Mouse (Mus musculus) frontal cortex, adult 2 months (tissue): ENCODE results near the gene Krt90. TPM values are rescaled to one million over a fixed set of nuclear protein-coding genes. Genes with fewer than 3 reads are reported as not detected.
A peak's percentile ranks its signal among the peaks of the same experiment; 100 is the strongest.

Source experiments
- DNase-seq, 2 experiments: peaks; one replicate each; pipeline ENCODE4 v3.0.0; 2022; ENCODE audit warnings: low spot score in 1 of 2; ENCODE audit errors: extremely low spot score in 1 of 2
- polyA plus RNA-seq: library from polyadenylated mRNA; depleted of rRNA; stranded (reverse); fragments of >200 nt; gene quantifications from 2 replicates; pipeline ENCODE4 v1.2.3, GENCODE M21; 2012; rRNA removed

Gene Krt90
- 0.08 and 0.10 TPM in 2 replicates for polyA plus RNA-seq

DNA sequence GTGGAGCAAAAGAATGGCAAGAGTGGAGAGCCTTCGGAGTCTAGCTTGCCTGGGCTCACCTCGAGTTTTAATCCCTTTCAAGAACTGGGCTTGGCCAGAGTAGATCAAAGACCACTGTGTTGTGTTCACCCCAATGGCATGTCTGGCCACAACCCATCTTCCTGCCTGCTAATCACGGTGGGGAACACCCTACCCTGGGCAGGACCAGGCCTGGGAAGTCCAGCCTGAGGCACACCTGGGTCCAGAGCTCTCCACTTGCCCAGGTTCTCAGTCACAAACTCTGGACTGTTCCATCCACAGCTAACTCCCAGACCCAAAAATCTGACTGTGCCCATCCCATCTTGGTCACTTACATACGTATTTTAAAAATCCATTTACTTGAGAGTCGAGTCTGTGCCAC, at the start of gene Krt90:
Krt90 (minus strand) TSS at position 101 of the 400 bp plus-strand sequence.
- no peak for DNase-seq

GRCm38 (mm10) chr15:101599123-101599522, 36.4 kb upstream of the Krt90 start:
- DNase-seq: no peak

DNA sequence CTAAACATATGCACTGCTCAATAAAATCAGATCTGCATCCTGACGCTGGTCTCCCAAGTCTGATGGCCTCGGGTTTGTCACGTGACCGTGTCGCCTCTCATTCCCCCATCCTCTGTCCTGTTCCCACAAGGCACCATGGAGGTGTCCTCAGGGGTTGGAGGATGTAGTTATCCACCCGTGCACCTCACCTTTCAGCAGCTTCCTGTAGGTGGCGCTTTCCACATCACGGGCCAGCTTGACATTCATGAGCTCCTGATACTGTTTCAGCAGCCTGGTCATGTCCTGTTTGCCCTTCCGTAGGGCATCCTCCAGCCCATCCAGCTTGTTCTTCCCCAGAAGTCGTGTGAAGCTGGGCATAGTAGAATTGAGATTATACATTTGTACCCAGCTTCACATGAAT, 25.5 kb upstream of the Krt90 start:
- no peak for DNase-seq

DNA sequence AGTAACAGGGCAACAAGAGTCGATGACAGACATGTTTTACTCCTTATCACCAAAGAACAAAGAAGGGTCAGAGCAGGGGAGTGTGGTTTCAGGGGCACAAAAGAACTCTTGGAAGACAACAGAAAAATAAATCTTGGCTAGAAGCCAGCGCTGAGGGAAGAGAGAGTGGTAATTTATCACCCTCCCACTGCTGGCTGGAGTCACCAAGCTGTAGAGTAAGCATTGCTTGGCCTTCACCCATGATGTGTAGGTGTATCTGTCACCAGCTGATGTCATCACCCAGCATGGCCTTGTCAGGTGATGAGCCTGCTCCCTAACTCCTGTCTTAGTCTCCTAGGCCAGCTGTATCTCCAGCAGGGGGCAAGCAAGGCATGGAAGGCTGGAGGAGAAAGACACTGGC, 21.7 kb upstream of the Krt90 start:
- DNase-seq: no peak

DNA sequence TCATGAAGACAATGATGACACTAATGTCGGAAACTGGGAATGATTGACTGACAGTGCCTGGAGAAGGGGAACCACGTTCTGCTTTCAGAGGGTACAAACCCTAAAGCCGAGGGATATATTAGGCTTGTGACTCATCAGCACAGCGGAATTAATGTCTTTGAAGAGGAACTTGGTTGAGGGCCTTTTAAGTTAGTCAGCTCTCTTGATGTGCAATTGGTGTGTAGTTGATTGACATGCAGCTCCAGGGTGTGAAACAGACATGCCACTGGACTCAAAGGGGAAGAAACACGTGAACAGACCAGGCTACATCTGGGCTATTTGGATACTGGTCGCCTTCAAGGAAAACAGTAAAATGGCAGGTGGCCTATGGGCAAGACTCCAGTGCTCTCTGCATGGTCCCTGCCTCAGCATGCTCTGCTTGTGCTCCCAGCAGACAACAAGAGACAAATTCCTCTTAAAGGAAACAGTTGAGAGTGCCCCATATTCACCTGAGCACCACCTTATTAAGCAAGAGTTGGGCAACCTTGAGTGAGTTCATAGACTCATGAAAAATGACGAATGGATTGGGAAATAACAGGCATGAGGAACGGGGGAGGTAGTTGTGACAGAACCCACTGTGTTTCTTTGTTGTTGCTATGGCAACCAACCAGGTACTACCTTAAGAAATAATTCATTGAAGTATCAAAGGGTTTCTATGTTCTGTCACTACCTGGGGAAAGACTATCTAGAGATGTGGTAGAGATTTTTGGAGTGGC, 20.6 kb upstream of the Krt90 start:
- no peak for DNase-seq

DNA sequence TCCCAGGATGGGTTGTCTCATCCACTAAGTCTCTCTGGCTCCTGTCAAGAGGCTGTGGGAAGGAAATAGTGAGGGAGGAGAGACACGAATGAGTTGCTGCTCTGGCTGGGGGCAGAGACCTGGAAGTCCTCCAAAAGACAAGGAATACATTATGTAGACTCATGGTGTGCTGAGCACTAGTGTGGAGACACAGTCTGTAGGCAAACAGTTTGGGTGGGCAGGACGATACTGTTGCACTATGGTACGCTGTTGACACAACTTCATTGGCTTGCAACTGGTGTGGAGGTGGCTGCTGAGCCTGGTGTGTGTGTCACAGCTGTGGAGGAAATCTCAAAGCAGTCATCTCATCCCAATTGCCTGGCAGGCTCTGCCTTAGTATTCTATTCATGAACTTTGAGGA, 19.0 kb upstream of the Krt90 start:
- peak; percentile 18 to 57 for DNase-seq

GRCm38 (mm10) chr15:101575506-101575905, 12.8 kb upstream of the Krt90 start:
- DNase-seq: no peak

DNA sequence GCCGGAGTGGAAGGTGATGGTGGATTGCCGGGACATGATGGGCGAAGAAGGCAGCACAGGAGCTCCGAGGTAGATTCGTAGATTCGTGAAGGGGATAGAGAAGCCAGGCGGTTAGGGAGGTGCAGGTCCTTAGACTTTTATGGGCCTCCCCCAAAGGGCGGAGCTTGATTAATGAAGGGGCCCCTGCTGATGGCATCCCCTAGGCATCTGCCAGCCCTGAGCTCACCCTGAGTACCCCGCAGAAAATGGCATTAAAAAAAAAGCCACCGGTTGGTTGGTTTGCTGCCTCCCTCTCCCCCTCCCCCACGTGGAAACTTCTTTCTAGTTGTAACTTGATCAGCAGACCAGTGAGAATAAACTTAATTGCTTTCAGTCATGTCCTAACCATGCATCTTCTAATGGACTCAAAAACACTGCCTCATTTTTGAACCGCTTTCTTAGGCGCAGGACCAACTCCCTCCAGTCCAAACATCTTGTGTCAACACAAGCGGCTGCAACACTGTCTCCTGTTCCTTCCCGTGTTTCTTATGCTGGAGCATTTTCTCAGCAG, 11.1 kb upstream of the Krt90 start, which contains the start of gene Krt75:
Krt75 (minus strand) TSS at position 109 of the 550 bp plus-strand sequence.
- no peak for DNase-seq

- DNase-seq: no peak
Observed at GRCm38 (mm10) chr15:101567780-101568179, 5.0 kb upstream of the Krt90 start.

- no peak for DNase-seq
Observed at GRCm38 (mm10) chr15:101558034-101558646, 4.6 kb downstream of the Krt90 start.

- DNase-seq: peak in 1 of 2 experiments; percentile 38
Observed at GRCm38 (mm10) chr15:101553169-101553568, 9.6 kb downstream of the Krt90 start.

GRCm38 (mm10) chr15:101552188-101552587, 10.6 kb downstream of the Krt90 start:
- DNase-seq: no peak

DNA sequence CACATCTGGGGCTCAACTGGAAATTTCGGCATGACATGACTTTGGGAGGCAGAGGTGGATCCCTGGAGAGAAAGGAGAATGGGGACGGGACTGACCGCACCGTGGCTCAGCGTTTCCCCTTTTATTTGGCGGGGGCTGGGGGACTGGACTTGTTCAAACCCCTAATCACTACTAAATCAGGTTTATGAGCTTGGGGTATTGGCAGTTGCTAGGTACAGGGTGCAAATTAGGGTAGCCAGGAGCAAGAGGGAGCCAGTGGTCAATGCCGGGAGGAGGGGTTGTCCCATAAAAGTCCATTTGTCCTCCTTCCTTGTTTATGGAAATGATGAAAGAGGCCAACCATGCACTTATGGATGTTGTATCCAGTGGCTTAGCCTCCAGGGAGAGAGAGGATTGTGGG, 12.2 kb downstream of the Krt90 start, which contains the start of gene Krt82:
Krt82 (minus strand) TSS at position 101 of the 400 bp plus-strand sequence.
- no peak for DNase-seq

- no peak for DNase-seq
Observed at GRCm38 (mm10) chr15:101544478-101544877, 18.3 kb downstream of the Krt90 start.

GRCm38 (mm10) chr15:101542543-101542942, 20.2 kb downstream of the Krt90 start:
- DNase-seq: no peak

- DNase-seq: no peak
Observed at GRCm38 (mm10) chr15:101538580-101538900, 24.2 kb downstream of the Krt90 start.

DNA sequence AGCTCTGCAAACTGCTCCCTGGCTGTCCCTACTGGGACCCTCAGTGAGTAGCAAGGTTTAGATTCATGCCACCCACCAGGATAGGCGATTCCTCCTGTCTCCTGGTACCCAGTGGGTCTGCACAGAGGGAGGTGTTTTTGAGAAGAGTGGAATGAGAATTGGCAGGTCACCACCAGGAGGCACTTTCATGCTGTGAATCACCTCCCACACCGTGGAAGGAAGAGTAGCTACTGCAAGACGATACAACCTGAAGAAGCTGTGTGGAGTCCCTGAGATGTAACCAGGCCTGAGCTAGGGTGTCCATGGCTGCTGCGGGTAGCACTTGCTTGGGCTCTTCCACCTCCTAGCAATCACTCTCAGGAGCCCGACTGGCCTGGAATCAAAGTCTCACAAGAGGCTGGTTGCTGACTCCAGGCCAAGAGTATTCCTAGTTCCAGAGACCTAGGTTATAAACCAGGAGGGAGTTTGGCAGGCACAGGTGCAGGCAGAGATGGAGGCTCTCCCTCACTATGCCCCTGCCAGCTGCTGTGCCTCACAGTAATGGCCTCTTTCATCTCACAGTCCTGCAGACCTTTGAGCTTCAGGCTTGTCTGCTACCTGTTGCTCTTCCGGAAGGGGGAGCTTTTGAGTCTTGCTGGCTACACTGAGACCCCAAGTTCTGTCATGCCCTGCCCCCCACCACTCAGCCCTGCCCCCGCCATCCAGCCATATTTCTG, 24.7 kb downstream of the Krt90 start:
- peak in 1 of 2 experiments; percentile 22 for DNase-seq

- peak in 1 of 2 experiments; percentile 26 for DNase-seq
Observed at GRCm38 (mm10) chr15:101536054-101536850, 26.5 kb downstream of the Krt90 start.

- DNase-seq: no peak
Observed at GRCm38 (mm10) chr15:101532720-101533119, 30.0 kb downstream of the Krt90 start, which contains the start of gene Krt84. Gene Krt84 (minus strand): TSS chr15:101532820.

GRCm38 (mm10) chr15:101522556-101523232, 40.1 kb downstream of the Krt90 start:
- DNase-seq: no peak
